Mouse (Mus musculus): Measurements from ENCODE around the gene Elk4. TPM values are rescaled to one million over a fixed set of nuclear protein-coding genes. Genes with fewer than 3 reads are reported as not detected.

The Elk4 gene
- polyA plus RNA-seq, 1 experiment from 2014 or later = 22.0 TPM

GRCm38 (mm10) chr1:132051746-132052145 lies 44.3 kb downstream of the Elk4 start:
- ATAC-seq (replicated peaks; ENCODE audit: low FRiP score, low read depth) = no peak

DNA sequence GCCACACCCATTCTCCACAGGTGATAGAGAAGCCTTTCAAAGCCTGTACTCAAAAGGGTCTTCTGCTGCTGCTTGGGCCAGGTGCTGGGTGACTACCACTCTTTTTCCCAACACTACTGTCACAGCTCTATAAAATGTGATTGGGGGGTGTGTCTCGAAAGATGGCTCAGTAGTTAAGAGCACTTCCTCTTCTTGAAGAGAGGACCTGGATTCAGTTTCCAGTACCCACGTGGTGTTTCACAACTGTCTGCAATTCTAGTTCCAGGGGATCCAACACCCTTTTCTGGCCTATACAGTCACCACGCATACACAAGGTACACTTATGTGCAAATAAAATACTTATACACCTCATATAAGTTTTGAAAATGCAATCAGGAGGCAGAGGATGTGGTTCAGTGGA lies 47.0 kb downstream of the Elk4 start:
- H3K36me3 ChIP-seq (ENCODE audit: insufficient read depth, low read length) = no peaks in the 10 kb centered on the region
- H3K4me1 ChIP-seq (replicated peaks; ENCODE audit: insufficient read depth, low read length) = no peaks in the 10 kb centered on the region
- WGBS = 68% methylated on average over 3 of the region's 3 CpGs
- no peak overlapping the region for H3K4me3 ChIP-seq (replicated peaks; ENCODE audit: low read depth, low read length)
- DNase-seq (ENCODE audit: low spot score) (no peak), ATAC-seq (replicated peaks; ENCODE audit: low FRiP score, low read depth) (no peak)
- H3K9ac ChIP-seq (ENCODE audit: low read depth, low read length) = no peak overlapping the region
- TF ChIP-seq CTCF (IDR thresholded peaks at IDR 0.05; ENCODE audit: low read depth) = no peak
- no peak overlapping the region for H3K4me2 ChIP-seq (ENCODE audit: low read length)
- no peaks in the 10 kb centered on the region for H3K27me3 ChIP-seq (ENCODE audit: insufficient read depth, low read length)
- H3K27ac ChIP-seq = no peak overlapping the region
- no peaks in the 10 kb centered on the region for H3K9me3 ChIP-seq (replicated peaks; ENCODE audit: low read length)

More at GRCm38 (mm10) chr1:132051746-132052145, 44.3 kb downstream of the Elk4 start:
- H3K4me2 ChIP-seq (ENCODE audit: low read length) = no peak overlapping the region
- no peaks in the 10 kb centered on the region for H3K9me3 ChIP-seq (replicated peaks; ENCODE audit: low read length)
- 76% methylated on average over 3 of the region's 3 CpGs for WGBS
- H3K27me3 ChIP-seq (ENCODE audit: insufficient read depth, low read length) = no peaks in the 10 kb centered on the region
- H3K27ac ChIP-seq = no peak overlapping the region
- no peaks in the 10 kb centered on the region for H3K4me1 ChIP-seq (replicated peaks; ENCODE audit: insufficient read depth, low read length)
- no peaks in the 10 kb centered on the region for H3K36me3 ChIP-seq (ENCODE audit: insufficient read depth, low read length)
- no peak for DNase-seq (ENCODE audit: low spot score)
- no peak overlapping the region for H3K4me3 ChIP-seq (replicated peaks; ENCODE audit: low read depth, low read length)
- H3K9ac ChIP-seq (ENCODE audit: low read depth, low read length) = no peak overlapping the region
- no peak for TF ChIP-seq CTCF (IDR thresholded peaks at IDR 0.05; ENCODE audit: low read depth)

DNA sequence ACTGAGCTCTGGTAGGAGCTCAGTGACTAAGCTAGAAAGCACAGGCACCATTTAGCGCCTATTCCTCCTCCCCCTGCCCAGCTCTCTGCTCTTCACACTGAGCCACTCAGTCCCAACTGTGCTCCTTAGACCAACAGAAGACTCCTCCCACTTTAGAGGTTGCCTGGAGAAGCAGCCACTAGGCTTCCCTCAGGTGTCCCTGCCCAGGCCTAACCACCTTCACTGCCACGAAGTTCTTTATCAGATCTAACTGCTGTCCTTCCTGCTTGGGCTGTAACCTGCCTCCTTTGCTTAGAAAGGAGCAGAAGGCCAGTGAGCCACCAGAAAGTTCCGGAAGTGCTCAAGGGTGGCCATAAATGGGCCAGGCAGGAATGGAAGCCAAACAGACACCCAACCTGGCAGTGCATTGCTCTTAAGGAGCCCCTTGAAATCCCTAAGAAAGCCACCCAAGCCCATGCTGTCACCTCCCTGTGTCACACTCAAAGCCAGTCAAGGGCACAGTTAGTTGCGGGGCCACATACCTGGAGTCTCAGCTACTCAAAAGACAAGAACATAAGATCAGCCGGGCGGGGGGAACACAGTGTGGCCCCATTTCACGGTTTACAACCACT lies 47.8 kb downstream of the Elk4 start:
- no peaks in the 10 kb centered on the region for H3K9me3 ChIP-seq (replicated peaks; ENCODE audit: low read length)
- ATAC-seq (replicated peaks; ENCODE audit: low FRiP score, low read depth) = no peak
- H3K27me3 ChIP-seq (ENCODE audit: insufficient read depth, low read length) = no peaks in the 10 kb centered on the region
- no peak overlapping the region for H3K9ac ChIP-seq (ENCODE audit: low read depth, low read length)
- no peak overlapping the region for H3K27ac ChIP-seq
- no peak overlapping the region for H3K4me2 ChIP-seq (ENCODE audit: low read length)
- 84% methylated on average over 7 of the region's 7 CpGs for WGBS
- no peak overlapping the region for H3K4me3 ChIP-seq (replicated peaks; ENCODE audit: low read depth, low read length)
- H3K36me3 ChIP-seq (ENCODE audit: insufficient read depth, low read length) = no peaks in the 10 kb centered on the region
- TF ChIP-seq CTCF (IDR thresholded peaks at IDR 0.05; ENCODE audit: low read depth) = no peak
- no peak for DNase-seq (ENCODE audit: low spot score)
- no peaks in the 10 kb centered on the region for H3K4me1 ChIP-seq (replicated peaks; ENCODE audit: insufficient read depth, low read length)

DNA sequence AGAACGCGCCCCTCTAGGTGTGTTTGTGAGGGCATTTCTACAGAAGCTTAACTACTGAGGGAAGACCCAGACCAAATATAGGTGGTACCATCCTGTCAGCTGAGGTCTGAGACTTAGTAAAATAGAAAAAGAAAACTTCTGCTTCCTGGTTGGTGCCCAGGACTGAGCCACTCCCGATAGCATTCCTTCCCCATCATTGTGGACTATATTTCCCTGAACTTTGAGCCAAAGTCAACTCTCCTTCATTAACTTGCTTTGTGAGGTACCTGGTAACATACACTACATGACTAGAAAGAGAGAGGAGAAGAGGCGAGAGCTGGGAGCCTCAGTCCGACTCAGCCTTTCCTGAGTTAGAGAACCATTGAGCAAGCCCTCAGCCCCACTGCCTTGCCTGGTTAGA lies 51.2 kb downstream of the Elk4 start:
- peaks cover 9% of the 10 kb centered on the region; the same call in 1 of the 2 replicates for H3K4me1 ChIP-seq (replicated peaks; ENCODE audit: insufficient read depth, low read length)
- no peaks in the 10 kb centered on the region for H3K27me3 ChIP-seq (ENCODE audit: insufficient read depth, low read length)
- no peak overlapping the region for H3K4me2 ChIP-seq (ENCODE audit: low read length)
- ATAC-seq (replicated peaks; ENCODE audit: low FRiP score, low read depth) (no peak), DNase-seq (ENCODE audit: low spot score) (no peak)
- H3K27ac ChIP-seq = no peak overlapping the region
- TF ChIP-seq CTCF (IDR thresholded peaks at IDR 0.05; ENCODE audit: low read depth) = no peak
- no peaks in the 10 kb centered on the region for H3K36me3 ChIP-seq (ENCODE audit: insufficient read depth, low read length)
- WGBS = 91% methylated on average over 5 of the region's 5 CpGs
- H3K9ac ChIP-seq (ENCODE audit: low read depth, low read length) = no peak overlapping the region
- no peak overlapping the region for H3K4me3 ChIP-seq (replicated peaks; ENCODE audit: low read depth, low read length)
- no peaks in the 10 kb centered on the region for H3K9me3 ChIP-seq (replicated peaks; ENCODE audit: low read length)

- H3K4me3 ChIP-seq (replicated peaks; ENCODE audit: low read depth, low read length) = no peak overlapping the region
- no peak for TF ChIP-seq CTCF (IDR thresholded peaks at IDR 0.05; ENCODE audit: low read depth)
- WGBS = 39% methylated on average over 7 of the region's 7 CpGs
- H3K9ac ChIP-seq (ENCODE audit: low read depth, low read length) = no peak overlapping the region
- no peak overlapping the region for H3K4me2 ChIP-seq (ENCODE audit: low read length)
- DNase-seq (ENCODE audit: low spot score) (no peak), ATAC-seq (replicated peaks; ENCODE audit: low FRiP score, low read depth) (no peak)
- H3K27ac ChIP-seq = no peak overlapping the region
- H3K9me3 ChIP-seq (replicated peaks; ENCODE audit: low read length) = no peaks in the 10 kb centered on the region
- H3K36me3 ChIP-seq (ENCODE audit: insufficient read depth, low read length) = no peaks in the 10 kb centered on the region
- no peaks in the 10 kb centered on the region for H3K27me3 ChIP-seq (ENCODE audit: insufficient read depth, low read length)
- H3K4me1 ChIP-seq (replicated peaks; ENCODE audit: insufficient read depth, low read length) = peaks cover 9% of the 10 kb centered on the region; the same call in 1 of the 2 replicates
Measured at GRCm38 (mm10) chr1:132060036-132060769, 52.8 kb downstream of the Elk4 start.

GRCm38 (mm10) chr1:132061750-132062541 lies 54.5 kb downstream of the Elk4 start:
- ATAC-seq (replicated peaks; ENCODE audit: low FRiP score, low read depth) = peak; percentile 72
- peak overlapping the region; percentile 75; the same call in 1 of the 2 replicates for H3K27ac ChIP-seq
- no peak overlapping the region for H3K4me3 ChIP-seq (replicated peaks; ENCODE audit: low read depth, low read length)

More at GRCm38 (mm10) chr1:132061750-132062541, 54.5 kb downstream of the Elk4 start:
- H3K27me3 ChIP-seq (ENCODE audit: insufficient read depth, low read length) = no peaks in the 10 kb centered on the region; the same call in 1 of the 2 replicates
- no peaks in the 10 kb centered on the region for H3K36me3 ChIP-seq (ENCODE audit: insufficient read depth, low read length)
- no peaks in the 10 kb centered on the region for H3K9me3 ChIP-seq (replicated peaks; ENCODE audit: low read length)
- no peak overlapping the region for H3K9ac ChIP-seq (ENCODE audit: low read depth, low read length)
- 33% methylated on average over 6 of the region's 6 CpGs for WGBS
- H3K4me2 ChIP-seq (ENCODE audit: low read length) = no peak overlapping the region
- H3K4me1 ChIP-seq (replicated peaks; ENCODE audit: insufficient read depth, low read length) = peaks cover 9% of the 10 kb centered on the region; the same call in 1 of the 2 replicates
- TF ChIP-seq CTCF (IDR thresholded peaks at IDR 0.05; ENCODE audit: low read depth) = no peak
- DNase-seq (ENCODE audit: low spot score) = peak; percentile 57

Data from kidney, postnatal 0 days (tissue).